Mouse (Mus musculus) right cerebral cortex, postnatal 36 days (tissue): ENCODE measurements around the gene Arhgap6.
A peak's percentile ranks its signal among the peaks of the same experiment; 100 is the strongest.

Experiments used
- DNase-seq, 2 experiments: peaks; one replicate each; pipeline ENCODE4 v3.0.0; 2022; ENCODE audit warnings: low spot score in 2 of 2, mixed read lengths in 1 of 2

The Arhgap6 gene

DNA sequence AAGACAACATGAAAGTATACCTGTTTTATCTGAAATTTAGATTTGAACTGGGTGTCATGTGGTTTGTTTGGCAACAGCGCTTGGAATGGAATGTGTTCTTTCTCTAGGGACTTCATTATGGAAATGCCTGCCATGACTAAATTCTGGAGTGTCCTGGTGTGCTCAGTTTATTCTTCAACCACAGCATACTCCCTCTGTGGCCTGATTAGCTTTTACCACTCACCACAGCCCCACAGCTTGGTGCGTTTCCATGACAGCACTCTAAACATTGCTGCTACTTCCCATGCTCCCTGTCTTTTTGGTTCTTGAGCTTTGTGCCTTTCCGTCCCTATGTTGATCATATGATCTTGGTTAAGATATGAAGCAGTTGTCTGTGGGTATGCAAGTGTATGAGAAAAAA is 182.9 kb downstream of the Arhgap6 start:
- no peak for DNase-seq

GRCm38 (mm10) chrX:168980370-168980769 is 185.5 kb downstream of the Arhgap6 start:
- DNase-seq, result no peak

- no peak for DNase-seq
Measured at GRCm38 (mm10) chrX:169007066-169007465, 212.2 kb downstream of the Arhgap6 start.

- no peak for DNase-seq
Measured at GRCm38 (mm10) chrX:169012701-169013100, 217.8 kb downstream of the Arhgap6 start.

GRCm38 (mm10) chrX:169034390-169034789 is 239.5 kb downstream of the Arhgap6 start:
- no peak for DNase-seq

GRCm38 (mm10) chrX:169036403-169037296 is 241.8 kb downstream of the Arhgap6 start:
- peak; percentile 11 to 20 for DNase-seq

DNA sequence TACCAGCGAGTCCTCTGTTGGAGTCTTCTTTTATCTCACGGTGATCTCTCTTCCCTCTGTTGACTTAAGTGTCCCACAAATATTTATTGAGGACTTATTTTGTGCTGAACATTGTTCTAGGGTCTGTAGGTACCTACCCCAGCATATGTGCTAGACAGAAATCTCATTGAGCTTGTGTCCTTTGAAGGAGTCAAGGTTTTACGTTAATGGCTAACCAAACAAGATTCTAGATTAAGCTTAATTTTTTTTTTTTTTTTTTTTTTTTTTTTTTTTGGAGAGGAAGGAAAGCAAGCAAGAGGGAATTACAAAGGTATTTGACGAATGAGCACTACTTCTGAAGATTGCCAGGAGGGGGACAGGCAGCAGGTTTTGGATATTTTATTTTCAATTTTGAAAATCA is 242.5 kb downstream of the Arhgap6 start:
- DNase-seq, result no peak

DNA sequence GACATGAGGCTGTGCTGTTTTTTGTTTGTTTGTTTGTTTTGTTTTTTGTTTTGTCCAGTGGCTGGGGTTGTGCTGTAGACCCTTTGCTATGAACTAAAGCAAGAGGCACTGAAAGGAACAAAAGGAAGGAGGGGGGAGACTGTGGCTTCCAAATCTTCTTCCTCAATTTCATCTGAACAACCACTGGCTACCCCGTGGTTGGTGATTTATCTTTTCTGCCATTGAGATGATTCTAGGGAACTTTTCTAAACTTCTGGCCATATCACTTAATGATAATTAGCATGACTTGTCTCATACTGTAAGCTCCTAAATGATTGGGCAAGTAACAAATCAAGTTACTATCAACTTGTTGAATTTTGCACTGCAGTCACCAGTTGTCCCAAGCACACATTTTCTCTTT is 249.0 kb downstream of the Arhgap6 start:
- DNase-seq, result no peak

DNA sequence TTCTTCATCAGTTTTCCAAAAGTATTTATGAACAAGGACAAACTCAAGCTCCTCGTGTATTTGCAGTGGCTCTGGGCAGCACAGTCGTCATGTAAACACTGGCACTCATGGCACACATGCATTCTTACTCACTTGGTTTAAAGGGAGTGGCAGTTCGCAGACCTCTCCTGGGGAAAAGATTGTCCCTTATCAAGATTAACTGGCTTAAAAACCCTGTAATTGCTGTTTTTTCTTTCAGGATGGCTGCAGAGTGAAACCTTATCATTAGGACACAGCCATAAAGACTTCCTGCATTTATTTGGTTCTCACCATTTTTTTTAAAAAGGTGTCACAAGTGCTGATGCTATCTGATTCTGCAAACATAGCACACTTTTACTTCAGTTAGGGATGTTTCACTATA is 252.7 kb downstream of the Arhgap6 start:
- DNase-seq, result no peak

DNA sequence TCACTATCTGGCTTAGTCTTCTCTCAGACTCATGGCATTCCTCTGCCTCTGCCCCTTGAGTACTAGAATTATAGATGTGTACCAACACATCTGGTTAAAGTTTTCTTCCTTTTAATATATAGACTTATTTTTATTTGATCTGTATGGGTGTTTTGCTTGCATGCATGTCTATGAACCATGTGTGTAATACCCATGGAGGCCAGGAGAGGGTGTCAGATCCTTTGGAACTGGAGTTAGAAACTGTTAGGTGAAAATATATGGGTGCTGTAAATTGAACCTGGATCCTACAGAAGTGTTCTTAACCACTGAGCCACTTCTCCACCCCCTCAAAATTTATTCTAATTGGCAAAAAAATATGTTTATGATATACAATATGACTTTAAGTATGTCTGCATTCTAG is 254.7 kb downstream of the Arhgap6 start:
- no peak for DNase-seq

- DNase-seq, result no peak
Measured at GRCm38 (mm10) chrX:169053907-169054476, 259.1 kb downstream of the Arhgap6 start.

- no peak for DNase-seq
Measured at GRCm38 (mm10) chrX:169062555-169062954, 267.7 kb downstream of the Arhgap6 start.

- no peak for DNase-seq
Measured at GRCm38 (mm10) chrX:169065298-169065697, 270.4 kb downstream of the Arhgap6 start.

DNA sequence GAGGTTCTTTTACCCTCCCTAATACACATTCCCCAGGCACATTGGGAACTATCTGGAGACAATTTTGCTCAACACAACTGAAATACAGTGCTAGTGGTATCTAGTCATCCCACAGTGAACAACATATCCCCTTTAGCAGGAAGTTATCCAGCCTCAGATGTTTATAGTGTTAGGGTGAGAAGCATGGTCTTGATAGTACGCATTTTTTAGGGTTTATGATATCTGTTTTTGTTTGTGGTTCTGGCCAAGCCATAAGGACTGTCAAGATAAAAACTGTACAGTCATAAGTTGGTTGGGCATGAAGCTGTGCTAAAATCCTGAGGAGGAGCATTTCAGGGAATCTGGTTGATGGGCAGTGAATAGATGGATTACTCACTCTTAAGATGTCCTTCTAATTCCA is 271.0 kb downstream of the Arhgap6 start:
- DNase-seq, result no peak

DNA sequence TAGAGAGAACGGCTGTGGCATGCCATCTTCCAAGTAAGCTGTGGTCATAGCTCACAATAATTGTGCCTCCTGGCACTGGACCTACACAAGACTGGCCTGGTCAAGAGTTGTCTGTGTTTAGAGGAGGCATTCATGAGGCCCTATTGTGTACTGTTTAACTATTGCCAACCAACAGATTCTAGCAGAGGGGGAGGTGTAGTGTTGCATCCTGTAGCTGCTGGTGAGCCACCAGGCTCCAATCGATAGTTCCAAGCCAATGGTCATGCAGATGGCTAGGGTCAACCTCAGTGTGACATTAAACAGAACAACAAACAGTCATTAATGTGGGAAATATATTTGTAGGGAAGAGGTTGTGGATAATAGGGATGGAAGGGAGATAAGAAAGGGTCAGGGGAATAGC is 280.1 kb downstream of the Arhgap6 start:
- DNase-seq, result no peak

DNA sequence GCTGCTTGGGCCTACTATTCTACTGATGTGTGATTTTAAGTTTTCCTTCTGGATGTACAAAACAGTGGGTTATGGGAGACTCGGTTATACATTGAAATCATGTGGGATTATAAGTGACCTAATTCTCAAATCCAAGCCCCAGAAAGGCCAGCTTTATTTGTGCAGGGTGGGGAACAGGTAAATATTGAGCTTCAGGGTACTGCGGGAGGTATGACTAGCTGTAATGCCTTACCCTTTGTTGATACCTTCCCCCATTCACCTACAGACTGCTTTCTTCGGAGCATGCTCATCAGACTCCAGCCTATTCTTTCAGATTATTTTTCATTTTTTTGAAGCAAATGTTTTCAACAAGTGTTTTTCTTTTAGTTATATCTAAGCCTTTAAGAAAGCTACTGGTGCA is 286.7 kb downstream of the Arhgap6 start:
- DNase-seq, result no peak

- DNase-seq, result peak in 1 of 2 experiments; percentile 6
Measured at GRCm38 (mm10) chrX:169085871-169086270, 291.0 kb downstream of the Arhgap6 start.

GRCm38 (mm10) chrX:169089221-169089620 is 294.3 kb downstream of the Arhgap6 start:
- no peak for DNase-seq

DNA sequence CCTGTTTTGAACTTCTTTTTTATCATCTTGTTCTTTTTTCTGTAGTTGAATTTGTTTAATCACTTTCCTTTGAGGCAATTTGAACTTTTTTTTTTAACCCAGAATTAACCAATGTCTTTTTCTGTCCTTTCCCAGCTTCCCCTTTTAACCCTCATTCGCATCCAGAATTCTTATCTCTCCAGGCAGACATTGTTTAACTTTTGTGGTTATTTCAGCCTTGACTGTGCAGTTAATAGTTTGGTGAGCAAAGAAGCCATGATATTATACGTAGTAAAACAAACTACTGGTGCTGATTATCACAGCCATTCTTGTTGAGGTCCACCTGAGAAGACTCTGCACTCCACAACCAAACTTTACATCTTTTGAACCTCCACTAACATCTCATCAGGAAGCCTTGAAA is 299.7 kb downstream of the Arhgap6 start:
- no peak for DNase-seq

GRCm38 (mm10) chrX:169095584-169095983 is 300.7 kb downstream of the Arhgap6 start:
- DNase-seq, result no peak

DNA sequence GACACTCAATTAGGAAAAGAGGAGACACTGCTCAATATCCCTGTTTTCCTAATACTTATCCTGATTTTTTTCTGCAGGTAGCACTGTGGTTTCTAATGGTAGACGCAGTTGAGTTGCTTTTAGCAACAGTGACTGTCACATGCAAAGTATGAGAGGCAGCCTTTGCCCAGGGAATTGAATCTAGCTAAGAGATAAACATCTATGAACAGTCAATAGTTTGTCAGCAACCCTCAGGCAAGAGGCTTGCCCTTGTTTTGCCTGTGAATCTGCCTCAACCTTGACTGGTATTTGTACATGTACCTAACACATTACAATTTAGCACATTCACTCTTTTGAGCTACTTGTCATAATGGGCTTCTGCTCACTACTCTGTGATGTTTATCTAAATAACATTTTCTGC is 307.8 kb downstream of the Arhgap6 start:
- DNase-seq, result no peak

DNA sequence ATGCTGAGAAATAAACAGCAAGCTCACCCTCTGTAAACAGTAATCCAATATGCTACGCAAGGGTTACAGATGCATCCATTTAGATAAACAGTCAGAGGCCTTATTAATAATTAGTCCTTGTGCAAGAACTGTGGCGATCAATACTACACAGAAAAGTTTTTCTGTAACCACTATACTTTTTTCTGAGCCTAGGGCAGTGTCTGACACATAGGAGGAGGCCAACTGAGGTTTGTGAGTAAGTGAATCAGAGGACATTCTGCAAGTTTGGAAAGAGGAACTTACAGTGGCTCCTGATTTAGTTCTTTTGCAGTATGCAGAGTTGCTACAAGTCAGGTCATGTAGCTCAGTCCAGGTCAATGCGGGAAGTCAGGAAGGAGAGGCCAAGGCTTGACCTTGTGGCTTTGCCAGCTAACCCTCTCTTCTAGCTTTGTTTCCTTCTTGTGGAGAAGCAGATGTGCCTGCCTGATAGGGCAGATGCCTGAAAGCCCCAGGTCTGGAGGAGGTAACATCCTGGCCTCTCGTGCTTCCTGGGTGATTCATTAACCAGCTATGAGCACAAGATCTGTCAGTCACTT is 311.2 kb downstream of the Arhgap6 start:
- DNase-seq, result no peak

DNA sequence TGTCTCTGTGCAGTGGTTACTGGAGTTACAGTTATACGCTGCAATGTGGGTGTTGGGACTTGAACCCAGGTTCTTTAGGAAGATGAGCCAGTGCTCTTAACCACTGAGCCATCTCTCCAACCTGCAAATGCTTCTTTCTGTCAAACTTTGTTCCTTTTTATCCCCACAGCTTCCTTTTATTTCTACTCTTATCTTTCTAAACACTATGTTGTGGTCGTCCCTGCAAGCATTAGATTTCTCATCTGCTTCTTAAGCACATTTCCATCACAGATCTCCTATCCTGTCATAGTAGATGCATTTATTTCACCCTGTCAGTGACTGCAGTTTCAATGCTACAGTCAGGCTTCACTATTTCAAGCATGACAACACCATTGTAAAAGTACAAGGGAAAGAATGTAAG is 312.5 kb downstream of the Arhgap6 start:
- DNase-seq, result no peak
